Mouse (Mus musculus) limb, embryonic 13.5 days (tissue): ENCODE measurements at regions not wholly inside any gene's neighbourhood (a gene's known extent, or its start where the extent isn't known, plus 50 kb on each side); places are given as distances from the start of the nearest gene placed in this dataset.

Experiments used
- ATAC-seq: fragments of 200-750 bp; cut with Nextera tagmentation; 2 replicates; pipeline ENCODE4 v1.8.0; 2017; ENCODE audit warnings: low read depth, moderate number of reproducible peaks, moderate TSS enrichment; ENCODE audit not compliant: low FRiP score
- H3K27ac ChIP-seq: fragments of 300-500 bp; sonication (generic); 2 replicates; pipeline ENCODE4 v1.5.1; 2015; ENCODE audit warnings: inconsistent platforms, mild to moderate bottlenecking, moderate library complexity
- H3K27me3 ChIP-seq: fragments of 300-500 bp; sonication (generic); 2 replicates; pipeline ENCODE4 v1.6.1; 2015; ENCODE audit warnings: mild to moderate bottlenecking, inconsistent platforms
- H3K36me3 ChIP-seq: fragments of 300-500 bp; sonication (generic); 2 replicates; pipeline ENCODE4 v1.6.1; 2015; ENCODE audit warnings: inconsistent platforms, mild to moderate bottlenecking, moderate library complexity
- H3K4me1 ChIP-seq: fragments of 300-500 bp; sonication (generic); 2 replicates; pipeline ENCODE4 v1.6.1; 2015; ENCODE audit warnings: inconsistent platforms
- H3K4me2 ChIP-seq: fragments of 300-500 bp; sonication (generic); replicated peaks from 2 replicates; pipeline ENCODE4 v1.6.1; 2015; ENCODE audit warnings: inconsistent platforms, mild to moderate bottlenecking, moderate library complexity
- H3K4me3 ChIP-seq: fragments of 300-500 bp; sonication (generic); 2 replicates; pipeline ENCODE4 v1.5.1; 2015; ENCODE audit warnings: moderate library complexity, mild to moderate bottlenecking, inconsistent platforms
- H3K9ac ChIP-seq: fragments of 300-500 bp; sonication (generic); 2 replicates; pipeline ENCODE4 v1.6.1; 2015; ENCODE audit warnings: mild to moderate bottlenecking, inconsistent platforms
- H3K9me3 ChIP-seq: fragments of 300-500 bp; sonication (generic); 2 replicates; pipeline ENCODE4 v1.6.1; 2016; ENCODE audit warnings: inconsistent platforms
- WGBS: fragments of 180-500 bp; shearing (Covaris S2); methylation state at CpG from one replicate; pipeline ENCODE4 v1.1.7; 2015; 5-methylcytosine and 5-hydroxymethylcytosine counted together

DNA sequence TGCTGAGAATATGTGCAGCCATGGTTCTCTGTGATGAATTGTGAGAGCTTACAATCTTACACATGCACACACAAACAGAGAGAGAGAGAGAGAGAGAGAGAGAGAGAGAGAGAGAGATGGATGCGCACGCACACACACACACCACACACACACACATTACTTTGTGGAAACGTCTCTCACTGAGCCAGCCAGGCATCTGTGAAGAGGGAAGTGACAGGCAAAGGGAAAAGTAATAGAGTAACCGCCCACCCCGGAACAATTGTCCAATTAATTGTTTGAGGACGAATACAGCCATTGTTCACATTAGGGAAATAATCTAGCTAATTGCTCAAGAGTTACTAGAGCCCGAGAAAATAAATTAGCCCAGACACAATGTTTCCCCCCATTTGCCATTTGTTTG lies 140.7 kb upstream of the Noct start:
- no peak overlapping the region for H3K4me3 ChIP-seq
- peak overlapping the region; percentile 89 for H3K27ac ChIP-seq
- H3K4me2 ChIP-seq = 0 out of 2 replicates have a peak overlapping the region, but pooled peaks have one; percentile 37

DNA sequence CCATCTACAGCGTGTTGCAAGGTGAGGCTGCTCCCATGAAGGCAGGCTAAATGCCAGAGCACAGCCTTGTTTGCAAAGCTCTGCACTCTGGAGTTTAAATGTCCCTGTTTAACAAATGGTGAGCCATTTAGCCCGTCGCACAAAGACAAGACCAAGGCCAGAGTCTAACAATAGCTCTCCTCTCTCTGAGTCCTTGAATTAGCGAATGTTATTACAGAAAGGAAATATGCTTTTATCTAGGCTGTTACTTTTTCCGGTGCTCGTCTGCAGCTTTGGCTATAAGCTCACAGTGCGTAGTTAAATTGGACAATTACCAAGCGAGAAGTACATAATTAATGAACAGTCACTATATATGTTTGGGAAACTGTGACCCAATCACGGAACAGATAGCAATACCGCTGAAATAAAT lies 137.8 kb upstream of the Noct start:
- Histone ChIP-seq H3K4me3 (no peak overlapping the region), H3K36me3 (no peaks in the 10 kb centered on the region), H3K27me3 (no peaks in the 10 kb centered on the region), H3K9me3 (no peaks in the 10 kb centered on the region), H3K4me2 (no peak overlapping the region), H3K9ac (no peak overlapping the region), H3K27ac (0 out of 2 replicates have a peak overlapping the region, but pooled peaks have one; percentile 22), H3K4me1 (peaks cover 42% of the 10 kb centered on the region)
- ATAC-seq = no peak
- 69% methylated on average over 10 of the region's 10 CpGs for WGBS

More for the DNA sequence above, 140.7 kb upstream of the Noct start:
- H3K4me1 ChIP-seq = peaks cover 57% of the 10 kb centered on the region
- H3K36me3 ChIP-seq = no peaks in the 10 kb centered on the region
- ATAC-seq = no peak
- H3K9ac ChIP-seq = no peak overlapping the region
- 49% methylated on average over 7 of the region's 7 CpGs for WGBS
- H3K27me3 ChIP-seq = no peaks in the 10 kb centered on the region
- H3K9me3 ChIP-seq = no peaks in the 10 kb centered on the region

DNA sequence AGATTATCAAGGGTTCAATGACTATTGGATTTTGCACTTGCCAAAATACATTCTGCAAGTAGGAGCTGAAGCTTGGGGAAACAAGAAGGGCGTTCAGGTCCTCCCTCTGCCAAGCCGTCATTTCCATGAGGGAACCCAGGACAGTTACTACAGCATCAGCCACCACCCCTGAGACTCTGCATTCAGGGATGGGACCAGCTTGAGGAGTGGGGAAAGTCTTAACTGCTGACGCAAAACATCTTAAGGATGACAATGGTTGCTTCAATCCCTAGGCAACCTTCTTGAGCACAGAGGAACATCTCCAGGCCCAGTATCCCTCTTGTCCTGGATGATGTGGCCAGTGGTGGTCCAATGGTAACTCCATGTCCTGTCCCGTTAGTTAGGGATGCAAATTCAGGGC lies 137.2 kb upstream of the Noct start:
- Histone ChIP-seq H3K27me3 (no peaks in the 10 kb centered on the region), H3K9ac (no peak overlapping the region)

DNA sequence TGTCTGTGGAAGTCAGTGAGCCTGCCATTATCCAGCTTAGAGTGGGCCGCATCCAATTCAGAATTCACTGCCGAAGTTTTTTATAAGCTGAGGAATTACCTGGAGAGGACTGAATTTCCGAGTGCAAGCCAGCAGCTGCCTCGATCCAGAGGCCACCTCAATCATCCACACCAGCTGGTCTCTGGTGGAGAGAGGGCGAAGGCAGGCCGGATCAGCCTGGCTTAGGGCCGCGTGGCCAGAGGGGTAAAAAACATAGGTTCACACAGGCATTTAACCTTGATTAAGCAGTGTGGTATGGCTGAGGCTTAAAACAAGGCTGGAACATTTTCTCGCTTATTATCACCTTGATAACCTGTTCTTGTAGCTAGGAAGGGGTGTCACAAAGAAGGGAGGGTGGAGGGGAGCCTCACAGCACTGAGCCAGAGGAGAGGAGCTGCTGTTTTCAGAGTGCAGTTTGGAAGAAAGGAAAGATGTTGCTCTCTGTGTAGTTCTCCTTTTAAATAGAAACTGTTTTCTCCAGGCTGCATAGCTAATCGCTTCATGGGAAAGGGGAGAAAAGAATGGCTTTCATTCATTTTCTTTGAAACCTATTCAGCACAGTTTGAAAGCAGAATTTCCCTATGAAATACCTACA lies 135.1 kb upstream of the Noct start:
- peak overlapping the region; percentile 48; the same call in 1 of the 2 replicates for H3K27ac ChIP-seq
- no peaks in the 10 kb centered on the region for H3K36me3 ChIP-seq
- no peak overlapping the region for H3K4me2 ChIP-seq
- H3K4me3 ChIP-seq = no peak overlapping the region
- ATAC-seq = peak; percentile 45; the same call in 1 of the 2 replicates
- peaks cover 21% of the 10 kb centered on the region for H3K4me1 ChIP-seq
- H3K9ac ChIP-seq = peak overlapping the region; percentile 19; the same call in 1 of the 2 replicates
- no peaks in the 10 kb centered on the region for H3K9me3 ChIP-seq
- 41% methylated on average over 10 of the region's 10 CpGs for WGBS
- no peaks in the 10 kb centered on the region for H3K27me3 ChIP-seq

More for the DNA sequence above, 137.2 kb upstream of the Noct start:
- Histone ChIP-seq H3K9me3 (no peaks in the 10 kb centered on the region), H3K4me2 (no peak overlapping the region), H3K36me3 (no peaks in the 10 kb centered on the region), H3K4me1 (peaks cover 42% of the 10 kb centered on the region), H3K4me3 (no peak overlapping the region), H3K27ac (no peak overlapping the region)
- no peak for ATAC-seq
- 89% methylated on average over 4 of the region's 4 CpGs for WGBS

DNA sequence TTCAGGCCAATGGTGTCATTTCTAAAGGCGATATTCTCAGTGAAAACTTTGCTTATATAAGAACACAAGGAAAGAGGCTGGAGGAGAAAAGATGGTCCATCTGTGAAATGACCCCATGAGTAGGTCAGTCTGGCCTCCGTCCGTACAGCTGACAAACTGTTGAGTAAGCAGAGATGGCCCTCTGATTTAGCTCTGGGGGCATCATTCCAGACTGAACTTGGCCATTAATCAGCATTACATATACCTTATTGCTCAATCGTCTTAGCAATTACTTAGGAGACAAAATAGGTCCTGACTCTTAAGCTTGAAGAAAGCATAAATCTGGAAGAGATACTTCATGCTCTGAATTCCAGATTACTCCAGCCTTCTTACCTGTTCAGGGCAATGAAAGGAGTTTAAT lies 132.8 kb upstream of the Noct start:
- Histone ChIP-seq H3K27ac (no peak overlapping the region), H3K36me3 (no peaks in the 10 kb centered on the region), H3K4me2 (no peak overlapping the region), H3K4me1 (peaks cover 25% of the 10 kb centered on the region), H3K4me3 (no peak overlapping the region), H3K27me3 (no peaks in the 10 kb centered on the region), H3K9me3 (no peaks in the 10 kb centered on the region), H3K9ac (no peak overlapping the region)
- ATAC-seq = no peak
- WGBS = 72% methylated on average over 4 of the region's 4 CpGs

DNA sequence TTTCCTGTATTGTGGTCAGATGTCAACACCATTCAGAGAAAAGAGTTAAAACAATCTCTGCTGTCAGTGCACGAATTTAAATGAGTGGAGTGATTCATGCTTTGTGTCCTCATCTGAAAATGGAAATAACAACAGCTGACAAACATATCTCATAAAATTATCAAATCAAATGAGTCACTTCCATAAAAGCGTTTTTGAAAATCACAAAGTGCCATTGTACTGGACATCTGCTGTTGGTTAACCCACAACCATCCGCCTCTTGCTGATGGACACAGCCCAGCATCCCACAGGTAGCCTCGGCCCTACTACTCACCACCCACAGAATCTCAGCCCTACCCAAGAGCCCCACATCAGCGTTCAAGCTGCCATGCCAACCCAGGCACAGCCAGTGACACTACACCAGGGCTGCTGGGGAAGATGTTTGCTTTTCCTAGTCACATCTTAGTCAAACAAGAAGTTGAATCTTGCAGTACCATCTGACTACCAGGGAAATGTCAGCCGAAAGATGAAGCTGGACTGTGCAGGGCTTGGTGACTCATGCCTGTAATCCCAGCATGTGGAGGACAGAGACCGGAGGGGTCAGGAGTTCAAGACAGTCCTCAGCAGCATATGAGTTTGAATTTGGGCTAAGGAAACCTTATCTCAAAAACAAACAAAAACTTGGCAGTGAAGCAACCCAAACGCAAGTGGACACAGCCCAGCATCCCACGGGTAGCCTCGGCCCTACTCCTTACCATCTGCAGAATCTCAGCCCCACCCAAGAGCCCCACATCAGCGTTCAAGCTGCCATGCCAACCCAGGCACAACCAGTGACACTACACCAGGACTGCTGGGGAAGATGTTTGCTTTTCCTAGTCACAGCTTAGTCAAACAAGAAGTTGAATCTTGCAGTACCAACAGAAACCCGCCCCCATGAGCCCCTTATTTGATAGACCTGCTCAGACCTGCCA lies 131.9 kb upstream of the Noct start:
- H3K4me1 ChIP-seq = peaks cover 27% of the 10 kb centered on the region
- WGBS = 81% methylated on average over 12 of the region's 12 CpGs
- no peak overlapping the region for H3K27ac ChIP-seq
- H3K36me3 ChIP-seq = no peaks in the 10 kb centered on the region
- H3K27me3 ChIP-seq = no peaks in the 10 kb centered on the region
- no peaks in the 10 kb centered on the region for H3K9me3 ChIP-seq
- no peak for ATAC-seq
- H3K9ac ChIP-seq = no peak overlapping the region
- H3K4me2 ChIP-seq = no peak overlapping the region
- H3K4me3 ChIP-seq = no peak overlapping the region

DNA sequence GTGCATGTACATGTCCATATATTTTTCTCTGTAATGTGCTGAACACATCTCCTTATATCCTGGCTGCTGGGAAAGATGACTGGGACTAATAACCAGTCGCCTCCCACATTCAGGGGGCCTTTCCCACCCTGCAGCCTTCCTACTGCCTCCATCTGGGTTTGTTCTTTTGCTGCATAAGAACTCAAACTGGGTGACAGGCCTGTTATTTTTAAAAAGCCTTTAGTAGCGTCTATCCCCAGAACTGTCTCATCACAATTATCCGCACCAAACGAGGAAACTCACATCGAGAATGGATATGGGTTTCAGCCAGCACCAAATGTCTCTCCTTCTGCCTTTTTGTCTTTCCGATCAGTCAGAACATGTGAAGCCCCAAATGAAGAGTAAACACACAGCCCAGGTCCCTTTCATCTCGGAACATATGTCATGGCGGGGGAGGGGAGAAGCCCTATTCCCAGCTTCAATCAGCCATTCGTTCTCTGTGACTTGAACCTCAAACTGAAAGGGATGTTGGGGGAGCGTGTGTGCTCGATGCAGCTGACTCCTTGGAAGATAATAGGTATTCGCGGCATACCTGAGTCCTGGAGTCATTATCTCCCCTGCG lies 128.3 kb upstream of the Noct start:
- H3K36me3 ChIP-seq = no peaks in the 10 kb centered on the region
- no peak overlapping the region for H3K27ac ChIP-seq
- H3K9ac ChIP-seq = no peak overlapping the region
- 0 out of 2 replicates have a peak, but pooled peaks cover 4% of the 10 kb centered on the region for H3K9me3 ChIP-seq
- no peak for ATAC-seq
- H3K27me3 ChIP-seq = no peaks in the 10 kb centered on the region
- H3K4me1 ChIP-seq = peaks cover 12% of the 10 kb centered on the region
- 24% methylated on average over 14 of the region's 14 CpGs for WGBS
- H3K4me3 ChIP-seq = no peak overlapping the region
- peak overlapping the region; percentile 31 for H3K4me2 ChIP-seq

DNA sequence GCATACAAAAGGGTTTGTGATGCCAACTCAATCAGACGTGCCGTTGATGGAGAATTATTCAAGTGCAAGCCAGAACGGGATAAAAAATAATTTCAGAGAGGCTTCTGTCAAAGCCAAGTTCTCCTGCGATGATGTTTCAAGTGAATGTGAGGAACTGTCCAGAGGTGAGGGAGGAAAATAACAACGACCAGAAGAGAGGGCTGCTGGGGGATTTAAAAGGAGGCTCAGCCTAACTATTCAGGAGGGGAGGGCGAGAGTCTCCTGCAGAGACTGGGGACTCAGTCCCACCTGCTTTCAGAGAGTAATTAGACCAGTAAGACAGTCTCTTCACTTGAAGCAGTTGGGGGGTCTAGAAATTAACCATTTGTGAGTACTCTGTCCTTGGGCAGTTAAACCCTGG lies 127.7 kb upstream of the Noct start:
- H3K9me3 ChIP-seq = 0 out of 2 replicates have a peak, but pooled peaks cover 4% of the 10 kb centered on the region
- peak overlapping the region; percentile 31; the same call in 1 of the 2 replicates for H3K4me2 ChIP-seq
- no peak overlapping the region for H3K9ac ChIP-seq
- H3K4me1 ChIP-seq = peaks cover 12% of the 10 kb centered on the region
- H3K4me3 ChIP-seq = no peak overlapping the region
- no peak for ATAC-seq
- H3K27ac ChIP-seq = no peak overlapping the region; the same call in 1 of the 2 replicates
- no peaks in the 10 kb centered on the region for H3K27me3 ChIP-seq
- 22% methylated on average over 6 of the region's 6 CpGs for WGBS
- no peaks in the 10 kb centered on the region for H3K36me3 ChIP-seq

DNA sequence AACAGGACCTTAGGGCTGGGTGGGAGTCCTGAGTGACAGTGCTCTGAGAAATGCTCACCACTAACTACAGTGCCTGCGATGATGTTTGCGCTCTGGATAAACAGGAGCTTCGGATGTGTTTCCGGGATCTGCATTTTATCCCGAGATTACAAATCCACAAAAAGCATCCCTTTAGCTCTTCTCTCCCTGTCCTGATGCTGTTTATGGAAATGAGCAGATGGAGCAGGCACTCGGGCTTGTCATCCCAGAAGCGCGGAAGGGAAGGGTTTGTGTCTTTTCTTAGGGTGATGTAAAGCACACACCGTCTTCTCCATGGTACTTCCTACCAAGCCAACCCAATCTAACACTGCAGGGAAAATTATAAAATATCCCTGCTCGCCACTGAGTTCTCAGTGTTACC lies 126.9 kb upstream of the Noct start:
- Histone ChIP-seq H3K9ac (no peak overlapping the region), H3K9me3 (0 out of 2 replicates have a peak, but pooled peaks cover 4% of the 10 kb centered on the region)

DNA sequence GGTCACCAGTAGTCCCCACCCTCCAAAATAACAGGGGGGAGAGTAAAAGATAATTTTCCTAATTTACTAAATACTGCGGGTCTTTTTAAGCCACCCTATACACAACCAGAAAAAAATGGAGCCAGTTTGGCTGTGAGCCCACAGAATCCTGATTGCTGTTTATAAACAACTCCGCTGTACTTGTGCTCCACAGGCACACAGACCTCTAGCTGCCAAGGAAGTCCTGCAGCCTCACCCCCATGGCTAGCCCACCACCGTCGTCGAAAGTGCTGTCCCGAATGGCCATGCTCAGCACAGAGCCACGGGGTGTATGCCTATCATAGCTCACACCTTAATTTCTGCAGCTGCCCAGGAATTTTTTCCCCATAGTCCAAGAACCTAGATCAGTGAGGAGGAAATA lies 124.3 kb upstream of the Noct start:
- 81% methylated on average over 7 of the region's 7 CpGs for WGBS
- H3K27me3 ChIP-seq = no peaks in the 10 kb centered on the region
- H3K4me3 ChIP-seq = no peak overlapping the region
- no peak for ATAC-seq
- H3K9ac ChIP-seq = no peak overlapping the region
- no peaks in the 10 kb centered on the region for H3K36me3 ChIP-seq
- H3K9me3 ChIP-seq = 0 out of 2 replicates have a peak, but pooled peaks cover 4% of the 10 kb centered on the region
- H3K4me2 ChIP-seq = no peak overlapping the region
- H3K27ac ChIP-seq = no peak overlapping the region
- peaks cover 12% of the 10 kb centered on the region for H3K4me1 ChIP-seq

More for the DNA sequence above, 126.9 kb upstream of the Noct start:
- H3K27ac ChIP-seq = no peak overlapping the region
- no peak overlapping the region for H3K4me2 ChIP-seq
- peaks cover 12% of the 10 kb centered on the region for H3K4me1 ChIP-seq
- no peaks in the 10 kb centered on the region for H3K27me3 ChIP-seq
- ATAC-seq = no peak
- H3K4me3 ChIP-seq = no peak overlapping the region
- H3K36me3 ChIP-seq = no peaks in the 10 kb centered on the region
- WGBS = 88% methylated on average over 10 of the region's 10 CpGs

DNA sequence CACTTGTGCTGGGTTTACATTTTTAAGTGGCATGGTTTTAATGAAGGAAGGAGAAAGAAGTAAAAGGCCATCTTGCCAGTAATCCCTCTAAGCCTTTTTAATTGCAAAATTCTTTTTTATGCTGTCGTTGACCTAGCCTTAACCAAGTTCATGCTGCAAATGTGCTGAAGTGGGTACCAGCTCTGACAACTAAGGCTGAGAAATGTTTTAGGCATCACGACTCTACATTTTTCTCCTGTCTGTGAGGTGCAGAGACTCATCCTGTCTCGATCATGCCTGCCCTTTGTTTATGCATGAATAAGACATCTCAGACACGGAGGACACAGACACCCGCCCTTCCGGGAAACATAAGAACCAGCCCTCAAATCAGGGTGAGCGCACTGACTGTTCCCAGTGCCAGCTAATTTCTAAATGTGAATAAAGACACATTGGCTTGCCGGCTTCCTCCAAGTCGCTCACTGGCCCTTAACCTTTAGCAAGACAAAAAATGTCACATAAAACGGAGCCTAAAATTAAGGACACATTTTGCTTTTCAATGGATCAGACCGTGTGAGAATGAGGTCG lies 115.5 kb upstream of the Noct start:
- Histone ChIP-seq H3K9ac (no peak overlapping the region), H3K27me3 (no peaks in the 10 kb centered on the region), H3K4me1 (0 out of 2 replicates have a peak, but pooled peaks cover 10% of the 10 kb centered on the region), H3K36me3 (no peaks in the 10 kb centered on the region), H3K9me3 (no peaks in the 10 kb centered on the region), H3K4me2 (no peak overlapping the region), H3K27ac (no peak overlapping the region), H3K4me3 (no peak overlapping the region)
- no peak for ATAC-seq
- 40% methylated on average over 12 of the region's 12 CpGs for WGBS
